Mouse (Mus musculus) left cerebral cortex, postnatal 14 days (tissue): ENCODE measurements around the gene Depdc5. TPM values are rescaled to one million over a fixed set of nuclear protein-coding genes. Genes with fewer than 3 reads are reported as not detected.
"Not testable (repeated sequence)": the region's sequence is repeated elsewhere in the genome, so short reads cannot be mapped to it uniquely, and the experiment has no call there.

ENCODE experiments used
- DNase-seq, 2 experiments: peaks; one replicate each; pipeline ENCODE4 v3.0.0; 2021 to 2022; ENCODE audit warnings: low spot score in 2 of 2, mixed read lengths in 1 of 2
- intact Hi-C: fragments of 180-260 bp; cut with DNase I; formaldehyde crosslinking; loops from one replicate; pipeline ENCODE4 v1.15.1; 2025
- total RNA-seq, 2 experiments: library from RNA; stranded (reverse); gene quantifications; 2 replicates each; pipeline ENCODE4 v1.2.3; 2021

Gene Depdc5
- total RNA-seq, 2 experiments from 2014 or later = 56.0 to 61.8 TPM

GRCm38 (mm10) chr5:32869389-32870024, 6.0 kb downstream of the Depdc5 start:
- no peak for DNase-seq
- intact Hi-C loops = loop anchor here (5.0 kb wide), 1 partner anchor 38 kb away; no protein-coding TSS in a partner anchor

GRCm38 (mm10) chr5:32872346-32872745, 8.8 kb downstream of the Depdc5 start:
- intact Hi-C loops = loop anchor here (5.0 kb wide), 1 partner anchor 35 kb away; no protein-coding TSS in a partner anchor
- no peak for DNase-seq

GRCm38 (mm10) chr5:32886739-32887138, 23.2 kb downstream of the Depdc5 start:
- DNase-seq = no peak
- intact Hi-C loops = no loop called here

- intact Hi-C loops = loop anchor here (5.0 kb wide), 1 partner anchor 35 kb away; no protein-coding TSS in a partner anchor
- no peak for DNase-seq
Measured at GRCm38 (mm10) chr5:32907496-32907895, 44.0 kb downstream of the Depdc5 start.

- no peak for DNase-seq
- intact Hi-C loops = loop anchor here (5.0 kb wide), 1 partner anchor 118 kb away; no protein-coding TSS in a partner anchor
Measured at GRCm38 (mm10) chr5:32914071-32914470, 50.6 kb downstream of the Depdc5 start.

GRCm38 (mm10) chr5:32919281-32919680, 55.8 kb downstream of the Depdc5 start:
- DNase-seq, intact Hi-C loops: not testable (repeated sequence)

GRCm38 (mm10) chr5:32922906-32923305, 59.4 kb downstream of the Depdc5 start:
- no peak for DNase-seq
- intact Hi-C loops = no loop called here

- intact Hi-C loops = loop anchor here (5.0 kb wide), 1 partner anchor 102 kb away; no protein-coding TSS in a partner anchor
- peak in 1 of 2 experiments; percentile 53 for DNase-seq
Measured at GRCm38 (mm10) chr5:32930761-32931160, 67.3 kb downstream of the Depdc5 start.

- DNase-seq = no peak
- intact Hi-C loops = loop anchor here (5.0 kb wide), 1 partner anchor 98 kb away; no protein-coding TSS in a partner anchor
Measured at GRCm38 (mm10) chr5:32934654-32935053, 71.2 kb downstream of the Depdc5 start.

- DNase-seq = no peak
- intact Hi-C loops = no loop called here
Measured at GRCm38 (mm10) chr5:32940586-32940985, 77.1 kb downstream of the Depdc5 start.

GRCm38 (mm10) chr5:32941209-32941924, 77.9 kb downstream of the Depdc5 start:
- no peak for DNase-seq

GRCm38 (mm10) chr5:32950077-32950476, 86.6 kb downstream of the Depdc5 start:
- no peak for DNase-seq
- intact Hi-C loops = loop anchor here (10.0 kb wide), 1 partner anchor 75 kb away; no protein-coding TSS in a partner anchor

More at GRCm38 (mm10) chr5:32941209-32941924, 77.9 kb downstream of the Depdc5 start:
- intact Hi-C loops = no loop called here

GRCm38 (mm10) chr5:32950702-32951274, 87.3 kb downstream of the Depdc5 start:
- no peak for DNase-seq
- intact Hi-C loops = loop anchor here (10.0 kb wide), 1 partner anchor 74 kb away; no protein-coding TSS in a partner anchor

- intact Hi-C loops = loop anchor here (10.0 kb wide), 1 partner anchor 69 kb away; no protein-coding TSS in a partner anchor
- DNase-seq = no peak
Measured at GRCm38 (mm10) chr5:32955716-32956115, 92.2 kb downstream of the Depdc5 start.

GRCm38 (mm10) chr5:32961616-32962015, 98.1 kb downstream of the Depdc5 start:
- DNase-seq = no peak
- intact Hi-C loops = no loop called here

GRCm38 (mm10) chr5:32962581-32962980, 99.1 kb downstream of the Depdc5 start:
- DNase-seq = no peak
- intact Hi-C loops = no loop called here

GRCm38 (mm10) chr5:32976541-32976940, 113.0 kb downstream of the Depdc5 start:
- intact Hi-C loops = no loop called here
- DNase-seq = no peak

- DNase-seq = no peak
- intact Hi-C loops = no loop called here
Measured at GRCm38 (mm10) chr5:32977179-32977578, 113.7 kb downstream of the Depdc5 start.

GRCm38 (mm10) chr5:32985379-32985778, 121.9 kb downstream of the Depdc5 start:
- intact Hi-C loops = no loop called here
- no peak for DNase-seq

- no peak for DNase-seq
- intact Hi-C loops = no loop called here
Measured at GRCm38 (mm10) chr5:32987873-32988272, 124.4 kb downstream of the Depdc5 start.
